Mouse (Mus musculus) midbrain, embryonic 13.5 days (tissue): ENCODE data around the gene AC140267.1. TPM values are rescaled to one million over a fixed set of nuclear protein-coding genes. Genes with fewer than 3 reads are reported as not detected.

Experiments
- ATAC-seq: fragments of 200-750 bp; cut with Nextera tagmentation; 2 replicates; pipeline ENCODE4 v1.8.0; 2017; ENCODE audit warnings: mild to moderate bottlenecking, moderate TSS enrichment, moderate library complexity
- H3K27ac ChIP-seq: fragments of 300-500 bp; sonication (generic); 2 replicates; pipeline ENCODE4 v1.5.1; 2015; ENCODE audit warnings: inconsistent platforms, mild to moderate bottlenecking, moderate library complexity
- H3K27me3 ChIP-seq: fragments of 300-500 bp; sonication (generic); 2 replicates; pipeline ENCODE4 v1.6.1; 2015; ENCODE audit warnings: mild to moderate bottlenecking, inconsistent platforms
- H3K36me3 ChIP-seq: fragments of 300-500 bp; sonication (generic); 2 replicates; pipeline ENCODE4 v1.6.1; 2015; ENCODE audit warnings: mild to moderate bottlenecking, inconsistent platforms
- H3K4me1 ChIP-seq: fragments of 300-500 bp; sonication (generic); replicated peaks from 2 replicates; pipeline ENCODE4 v1.6.1; 2015; ENCODE audit warnings: inconsistent platforms
- H3K4me2 ChIP-seq: fragments of 300-500 bp; sonication (generic); replicated peaks from 2 replicates; pipeline ENCODE4 v1.6.1; 2015; ENCODE audit warnings: moderate library complexity, mild to moderate bottlenecking, inconsistent platforms
- H3K4me3 ChIP-seq: fragments of 300-500 bp; sonication (generic); replicated peaks from 2 replicates; pipeline ENCODE4 v1.5.1; 2015; ENCODE audit warnings: mild to moderate bottlenecking, inconsistent platforms
- H3K9ac ChIP-seq: fragments of 300-500 bp; sonication (generic); replicated peaks from 2 replicates; pipeline ENCODE4 v1.6.1; 2015; ENCODE audit warnings: mild to moderate bottlenecking, inconsistent platforms
- H3K9me3 ChIP-seq: fragments of 300-500 bp; sonication (generic); 2 replicates; pipeline ENCODE4 v1.6.1; 2016; ENCODE audit warnings: mild to moderate bottlenecking, inconsistent platforms
- WGBS: fragments of 180-500 bp; shearing (Covaris S2); methylation state at CpG from one replicate; pipeline ENCODE4 v1.1.7; 2015; 5-methylcytosine and 5-hydroxymethylcytosine counted together
- polyA plus RNA-seq: library from polyadenylated mRNA; unstranded; fragments of >200 nt; fragmentation: Nextera tagmentation; extraction: Ambion mirVana; gene quantifications from 2 replicates; pipeline ENCODE4 v1.2.1, GENCODE M21; 2015

The AC140267.1 gene
- polyA plus RNA-seq, 1 experiment from 2014 or later = not detected

DNA sequence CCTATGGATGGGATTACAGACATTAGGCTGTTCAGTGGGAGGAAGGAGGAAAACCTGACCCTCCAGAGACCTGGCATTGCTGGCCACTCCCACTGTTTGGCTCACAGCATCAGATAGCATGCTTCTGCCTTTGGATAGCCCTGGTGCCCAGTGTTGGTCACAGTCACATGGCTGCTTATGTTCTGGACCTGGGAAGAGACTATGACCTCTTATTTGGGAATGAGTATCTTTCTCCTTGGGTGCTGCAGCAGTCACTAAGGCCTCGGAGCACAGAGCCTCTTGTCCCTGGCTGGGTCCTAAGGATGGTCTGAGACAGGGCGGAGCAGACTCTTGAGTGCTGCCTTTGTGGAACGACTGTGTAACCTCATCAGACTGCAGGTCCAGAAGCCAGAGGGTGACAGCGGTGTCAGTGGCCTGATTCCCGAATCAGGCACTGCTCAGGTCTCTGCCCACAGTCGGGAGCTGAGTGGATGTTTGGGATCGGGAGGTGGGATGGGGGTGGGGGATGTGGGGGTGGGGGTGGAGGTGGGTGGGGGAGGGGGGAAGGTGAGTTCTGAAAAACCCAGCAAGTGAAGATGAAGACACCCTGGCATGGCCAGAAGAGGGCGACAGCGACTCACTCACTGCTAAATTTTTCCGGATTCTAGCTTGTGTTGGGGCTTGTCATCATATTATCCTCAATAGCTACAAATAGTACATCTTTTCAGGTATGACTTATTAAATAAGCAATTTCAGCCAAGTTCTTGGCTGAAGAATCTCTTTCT, 19.7 kb upstream of the AC140267.1 start:
- WGBS = 14% methylated on average over 10 of the region's 10 CpGs
- no peaks in the 10 kb centered on the region for H3K9me3 ChIP-seq
- H3K27me3 ChIP-seq = no peaks in the 10 kb centered on the region
- no peak overlapping the region for H3K27ac ChIP-seq
- no peak; the same call in 1 of the 2 replicates for ATAC-seq
- H3K9ac ChIP-seq = no peak overlapping the region
- peaks cover 46% of the 10 kb centered on the region for H3K36me3 ChIP-seq
- 0 out of 2 replicates have a peak, but pooled peaks cover 5% of the 10 kb centered on the region for H3K4me1 ChIP-seq
- no peak overlapping the region for H3K4me2 ChIP-seq
- H3K4me3 ChIP-seq = no peak overlapping the region

DNA sequence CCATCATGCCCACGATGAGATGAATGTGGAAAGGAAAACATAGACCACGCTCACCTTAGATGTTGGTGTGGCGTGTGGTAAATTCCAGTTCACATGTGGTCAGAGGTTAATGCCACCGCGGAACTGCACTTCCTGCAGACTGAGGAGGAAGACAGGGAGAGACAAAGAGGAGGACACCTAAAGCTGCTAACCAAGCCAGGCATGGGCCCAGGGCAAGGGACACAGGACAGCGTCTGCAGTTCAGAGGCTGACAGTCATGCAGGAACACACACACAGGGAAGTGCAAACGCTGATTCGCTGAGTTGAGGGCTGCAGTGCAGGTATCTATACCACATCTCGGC, 19.2 kb upstream of the AC140267.1 start:
- H3K4me3 ChIP-seq = no peak overlapping the region
- ATAC-seq = no peak
- no peak overlapping the region for H3K4me2 ChIP-seq
- 74% methylated on average over 9 of the region's 9 CpGs for WGBS
- H3K27me3 ChIP-seq = no peaks in the 10 kb centered on the region
- no peak overlapping the region for H3K9ac ChIP-seq
- H3K36me3 ChIP-seq = peaks cover 40% of the 10 kb centered on the region
- 0 out of 2 replicates have a peak, but pooled peaks cover 5% of the 10 kb centered on the region for H3K4me1 ChIP-seq
- no peak overlapping the region for H3K27ac ChIP-seq
- no peaks in the 10 kb centered on the region for H3K9me3 ChIP-seq

DNA sequence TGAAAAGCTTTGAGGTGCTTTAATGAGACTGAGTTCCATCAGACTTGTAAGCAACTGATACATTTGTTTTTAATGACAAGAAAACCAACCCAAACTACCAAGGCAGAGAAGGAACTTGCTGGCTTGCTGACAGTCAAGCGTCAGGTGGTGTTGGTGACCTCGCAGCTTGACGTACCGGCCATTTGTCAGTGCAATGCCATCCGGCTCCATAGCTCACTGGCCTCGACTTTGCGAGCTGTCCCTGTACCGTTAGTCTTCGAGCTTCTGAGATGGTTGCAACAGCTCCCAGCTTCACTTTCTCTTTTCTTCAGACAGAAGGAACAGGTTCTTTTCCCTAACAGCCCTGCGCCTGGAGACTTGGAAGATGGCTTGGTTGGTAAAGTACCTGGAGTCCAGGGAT, 18.2 kb upstream of the AC140267.1 start:
- Histone ChIP-seq H3K4me2 (no peak overlapping the region), H3K36me3 (peaks cover 30% of the 10 kb centered on the region), H3K4me3 (no peak overlapping the region), H3K9ac (no peak overlapping the region), H3K27me3 (no peaks in the 10 kb centered on the region), H3K27ac (no peak overlapping the region), H3K9me3 (no peaks in the 10 kb centered on the region), H3K4me1 (0 out of 2 replicates have a peak, but pooled peaks cover 5% of the 10 kb centered on the region)
- WGBS = 93% methylated on average over 10 of the region's 10 CpGs
- no peak for ATAC-seq

DNA sequence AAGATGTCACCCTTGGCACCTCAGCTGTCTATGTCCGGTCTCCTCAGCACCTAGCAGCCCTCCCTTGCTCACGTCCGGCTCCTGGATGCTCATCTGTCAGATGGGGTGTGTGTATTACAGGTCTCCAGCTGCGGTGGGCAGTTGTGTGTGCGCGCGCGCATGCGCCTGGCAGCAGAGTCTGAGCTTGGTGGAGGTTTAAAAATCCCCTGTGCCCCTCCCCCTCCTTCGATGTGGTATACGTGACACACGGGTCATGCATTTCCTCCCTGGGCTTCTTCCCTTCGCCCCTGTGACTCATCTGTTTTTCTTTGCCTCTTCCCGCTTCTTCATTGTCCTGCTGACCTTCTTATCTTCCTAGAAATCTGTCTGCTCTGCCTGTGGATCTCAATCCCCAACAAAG, 16.4 kb upstream of the AC140267.1 start:
- Histone ChIP-seq H3K9ac (no peak overlapping the region), H3K27ac (no peak overlapping the region), H3K4me3 (no peak overlapping the region), H3K9me3 (no peaks in the 10 kb centered on the region), H3K4me2 (0 out of 2 replicates have a peak overlapping the region, but pooled peaks have one; percentile 5), H3K4me1 (0 out of 2 replicates have a peak, but pooled peaks cover 5% of the 10 kb centered on the region), H3K27me3 (no peaks in the 10 kb centered on the region), H3K36me3 (peaks cover 13% of the 10 kb centered on the region)
- no peak for ATAC-seq
- 50% methylated on average over 14 of the region's 14 CpGs for WGBS

DNA sequence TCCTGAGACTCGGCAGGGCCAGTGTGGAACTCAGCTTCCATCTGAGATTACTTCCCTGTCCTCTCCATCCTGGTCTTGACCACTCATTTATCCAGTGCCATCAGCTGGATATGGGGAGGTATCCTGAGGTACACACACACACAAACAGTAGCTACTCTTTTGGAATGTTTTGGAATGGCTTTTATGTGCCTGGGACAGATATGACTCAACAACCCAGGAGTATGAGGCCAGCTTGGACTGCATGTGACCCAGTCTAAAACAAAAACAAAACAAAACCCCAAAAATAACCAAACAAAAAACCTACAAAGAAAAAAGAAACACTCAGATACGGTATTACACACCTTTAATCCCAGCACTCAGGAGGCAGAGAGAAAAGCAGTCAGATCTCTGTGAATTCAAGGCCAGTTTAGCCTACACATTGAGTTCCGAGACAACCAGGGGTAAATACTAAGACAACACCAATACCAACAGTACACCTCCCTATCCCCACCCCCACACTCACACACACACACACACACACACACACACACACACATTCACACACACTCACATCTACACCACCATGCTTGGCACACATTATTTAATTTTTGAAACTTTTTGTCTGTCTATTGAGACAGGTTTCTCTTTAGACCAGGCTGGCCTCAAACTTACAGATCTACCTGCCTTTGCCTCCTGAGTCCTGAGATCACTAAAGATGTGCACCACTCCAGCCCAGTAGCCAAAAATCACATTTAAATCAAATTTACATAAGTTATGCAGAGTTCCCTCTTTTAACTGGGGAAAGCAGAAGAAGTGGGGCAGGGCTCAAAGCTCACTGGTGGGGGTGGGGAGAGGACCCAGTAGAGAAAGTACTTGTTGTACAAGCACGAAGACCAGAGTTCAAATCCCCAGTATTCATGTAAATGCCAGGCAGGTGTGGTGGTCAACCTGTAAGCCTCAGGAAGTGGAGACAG, 15.7 kb upstream of the AC140267.1 start:
- no peak for ATAC-seq
- Histone ChIP-seq H3K36me3 (peaks cover 9% of the 10 kb centered on the region; the same call in 1 of the 2 replicates), H3K4me1 (0 out of 2 replicates have a peak, but pooled peaks cover 5% of the 10 kb centered on the region), H3K9ac (no peak overlapping the region), H3K27me3 (no peaks in the 10 kb centered on the region), H3K27ac (no peak overlapping the region), H3K9me3 (no peaks in the 10 kb centered on the region), H3K4me3 (no peak overlapping the region), H3K4me2 (no peak overlapping the region)
- WGBS = 76% methylated on average over 4 of the region's 4 CpGs

DNA sequence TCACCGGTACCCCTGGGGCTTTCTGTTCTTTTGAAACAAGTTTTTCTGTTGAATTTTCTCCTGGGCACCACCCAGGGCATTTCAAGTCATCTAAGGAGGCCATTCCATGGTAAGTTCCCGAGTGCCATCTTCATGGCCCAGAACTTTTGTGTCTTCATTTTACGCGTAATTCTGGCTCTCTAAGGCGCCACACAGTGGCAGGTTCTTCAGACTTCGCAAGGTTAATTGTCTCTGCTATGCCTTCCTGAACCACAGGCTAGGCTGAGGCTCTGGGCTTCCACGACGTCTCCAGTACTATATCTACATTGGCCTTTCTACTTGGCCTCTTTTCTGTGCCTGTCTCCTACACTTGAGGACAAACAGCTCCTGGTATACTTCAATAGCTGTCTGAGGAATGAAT, 14.6 kb upstream of the AC140267.1 start:
- 73% methylated on average over 8 of the region's 8 CpGs for WGBS
- Histone ChIP-seq H3K4me2 (no peak overlapping the region), H3K27me3 (no peaks in the 10 kb centered on the region), H3K9me3 (no peaks in the 10 kb centered on the region), H3K9ac (no peak overlapping the region), H3K27ac (no peak overlapping the region), H3K4me1 (0 out of 2 replicates have a peak, but pooled peaks cover 5% of the 10 kb centered on the region), H3K36me3 (peaks cover 5% of the 10 kb centered on the region; the same call in 1 of the 2 replicates), H3K4me3 (no peak overlapping the region)
- ATAC-seq = no peak

DNA sequence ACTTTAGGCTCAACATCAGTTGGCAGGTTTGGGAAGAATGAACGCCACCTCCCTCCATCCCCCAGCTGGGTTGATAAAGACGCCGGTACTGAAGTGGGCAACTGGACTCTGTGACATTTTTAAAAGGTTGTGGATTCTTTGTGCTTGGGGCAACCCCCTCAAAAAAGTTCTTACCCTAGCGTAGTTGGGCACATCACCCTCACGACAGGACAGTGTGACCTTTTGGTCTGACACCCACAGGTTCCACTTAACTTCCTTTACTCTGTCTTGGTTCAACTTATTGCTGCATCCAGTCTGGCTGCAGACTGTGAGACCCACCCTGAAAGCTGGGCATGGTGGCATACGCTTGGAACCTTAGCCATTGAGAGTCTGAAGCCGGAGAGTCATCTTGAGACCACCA, 11.9 kb upstream of the AC140267.1 start:
- Histone ChIP-seq H3K9ac (no peak overlapping the region), H3K36me3 (no peaks in the 10 kb centered on the region), H3K9me3 (no peaks in the 10 kb centered on the region), H3K4me1 (peaks cover 10% of the 10 kb centered on the region; the same call in 1 of the 2 replicates), H3K27me3 (no peaks in the 10 kb centered on the region), H3K4me2 (no peak overlapping the region), H3K27ac (no peak overlapping the region), H3K4me3 (no peak overlapping the region)
- ATAC-seq = no peak
- WGBS = 91% methylated on average over 7 of the region's 7 CpGs

DNA sequence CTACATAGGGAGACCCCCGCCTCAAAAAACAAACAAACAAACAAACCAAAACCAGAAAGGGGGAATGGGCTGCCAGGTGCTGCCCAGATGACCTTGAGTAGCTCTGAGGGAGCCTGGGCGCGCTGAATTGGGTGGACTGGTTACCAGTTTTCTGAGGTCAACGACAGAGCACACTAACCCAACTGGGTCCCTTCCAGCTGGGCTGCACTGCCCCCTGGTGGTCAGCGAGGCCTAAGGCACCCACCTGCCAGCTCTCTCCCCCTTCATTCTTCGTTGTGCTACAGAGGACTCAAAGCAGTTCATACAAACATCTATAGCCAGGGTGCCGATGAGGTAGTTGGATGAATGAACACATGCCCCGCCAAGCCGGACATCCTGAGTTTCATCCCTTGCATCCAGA, 10.4 kb upstream of the AC140267.1 start:
- Histone ChIP-seq H3K4me3 (no peak overlapping the region), H3K4me1 (peaks cover 5% of the 10 kb centered on the region; the same call in 1 of the 2 replicates), H3K9me3 (no peaks in the 10 kb centered on the region), H3K27me3 (no peaks in the 10 kb centered on the region), H3K9ac (no peak overlapping the region), H3K27ac (no peak overlapping the region), H3K4me2 (no peak overlapping the region), H3K36me3 (no peaks in the 10 kb centered on the region)
- 0 out of 2 replicates have a peak, but pooled peaks have one; percentile 27 for ATAC-seq
- WGBS = 26% methylated on average over 9 of the region's 9 CpGs

DNA sequence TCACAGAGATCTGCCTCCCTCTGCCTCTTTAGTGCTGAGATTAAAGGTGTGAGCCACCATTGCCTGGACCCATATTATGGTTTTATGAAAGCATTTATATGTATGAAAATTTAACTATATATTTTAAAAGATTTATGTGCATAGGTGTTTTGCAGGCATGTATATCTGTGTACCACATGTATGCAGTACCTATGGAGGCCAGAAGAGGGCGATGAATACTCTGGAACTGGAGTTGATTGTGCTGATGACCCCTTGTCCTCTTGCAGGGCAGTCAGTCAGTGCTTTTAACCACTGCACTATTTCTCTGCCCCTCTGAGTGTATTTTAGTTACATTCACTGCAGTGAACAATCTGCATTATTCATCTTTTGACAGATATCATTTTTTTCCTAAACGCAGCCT, 9.8 kb upstream of the AC140267.1 start:
- H3K9me3 ChIP-seq = no peaks in the 10 kb centered on the region
- peaks cover 5% of the 10 kb centered on the region; the same call in 1 of the 2 replicates for H3K4me1 ChIP-seq
- ATAC-seq = no peak
- H3K36me3 ChIP-seq = no peaks in the 10 kb centered on the region
- no peak overlapping the region for H3K9ac ChIP-seq
- WGBS = 51% methylated on average over 2 of the region's 2 CpGs
- no peaks in the 10 kb centered on the region for H3K27me3 ChIP-seq
- H3K27ac ChIP-seq = no peak overlapping the region
- H3K4me3 ChIP-seq = no peak overlapping the region
- no peak overlapping the region for H3K4me2 ChIP-seq

DNA sequence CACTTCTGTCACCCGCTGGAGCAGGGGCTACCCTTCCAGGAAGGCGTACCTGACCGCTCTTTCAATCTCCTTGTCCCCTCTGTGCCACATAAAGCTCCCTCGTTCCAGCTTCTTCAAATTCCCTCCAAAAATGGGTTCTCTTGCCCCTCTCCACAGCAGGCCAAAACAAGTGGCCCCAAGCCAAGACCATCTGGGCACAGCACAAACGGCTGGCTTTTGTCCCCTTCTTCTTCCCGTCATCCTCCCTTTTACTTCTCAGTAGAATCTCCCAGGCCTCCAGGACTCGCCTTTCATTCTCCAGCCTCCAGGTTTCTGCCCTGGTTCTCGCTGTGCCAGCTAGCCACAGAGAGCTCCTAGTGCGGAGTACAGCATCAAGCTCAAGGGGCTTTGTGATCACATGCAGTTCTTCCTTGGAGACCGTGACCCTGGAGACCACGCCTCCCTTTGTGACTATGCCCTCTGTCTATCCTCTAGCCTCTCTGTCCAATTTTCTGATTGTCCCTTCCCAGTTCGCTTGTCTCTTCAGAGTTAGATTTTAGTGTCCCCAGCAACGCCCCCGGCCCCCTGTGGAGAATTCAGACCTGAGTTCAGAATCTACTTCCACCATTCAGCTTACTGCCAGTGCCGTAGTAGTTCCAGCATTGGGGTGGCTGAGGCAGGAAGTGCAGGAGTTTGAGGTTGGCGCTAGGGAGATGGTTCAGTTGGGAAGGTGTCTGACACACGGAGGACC, 7.4 kb upstream of the AC140267.1 start:
- H3K27me3 ChIP-seq = no peaks in the 10 kb centered on the region
- no peak overlapping the region for H3K9ac ChIP-seq
- H3K4me2 ChIP-seq = no peak overlapping the region
- peak overlapping the region; percentile 26; the same call in 1 of the 2 replicates for H3K27ac ChIP-seq
- ATAC-seq = no peak
- H3K4me1 ChIP-seq = peaks cover 8% of the 10 kb centered on the region
- no peaks in the 10 kb centered on the region for H3K9me3 ChIP-seq
- H3K36me3 ChIP-seq = no peaks in the 10 kb centered on the region
- no peak overlapping the region for H3K4me3 ChIP-seq
- WGBS = 65% methylated on average over 17 of the region's 17 CpGs

DNA sequence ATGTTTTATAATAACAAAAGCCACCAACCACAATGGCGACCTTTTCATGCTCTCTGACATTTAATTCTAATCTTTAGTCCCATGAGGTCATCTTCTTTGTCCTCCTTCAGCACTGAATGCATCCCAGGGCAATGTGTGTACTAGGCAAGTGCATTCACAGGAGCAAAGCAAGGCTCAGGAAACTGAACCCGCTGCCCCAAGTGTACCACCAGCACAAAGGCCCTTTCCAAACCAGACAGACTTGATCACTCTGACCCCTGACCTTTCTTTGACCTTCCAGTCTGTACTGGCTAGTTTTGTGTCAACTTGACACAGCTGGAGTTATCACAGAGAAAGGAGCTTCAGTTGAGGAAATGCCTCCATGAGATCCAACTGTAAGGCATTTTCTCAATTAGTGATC, 3.3 kb upstream of the AC140267.1 start:
- Histone ChIP-seq H3K9me3 (no peaks in the 10 kb centered on the region), H3K4me3 (no peak overlapping the region), H3K4me1 (peaks cover 24% of the 10 kb centered on the region), H3K4me2 (no peak overlapping the region), H3K9ac (no peak overlapping the region), H3K27ac (no peak overlapping the region), H3K36me3 (peaks cover 18% of the 10 kb centered on the region), H3K27me3 (no peaks in the 10 kb centered on the region)
- no peak for ATAC-seq
- WGBS = 31% methylated on average over 2 of the region's 2 CpGs
